Mouse (Mus musculus): Measurements from ENCODE around the gene Ipo8. TPM values are rescaled to one million over a fixed set of nuclear protein-coding genes. Genes with fewer than 3 reads are reported as not detected.

Gene Ipo8
- polyA plus RNA-seq, 1 experiment from 2014 or later, result 34.4 TPM

GRCm38 (mm10) chr6:148795145-148795544, 36.1 kb downstream of the Ipo8 start:
- Histone ChIP-seq H3K4me1 (no peaks in the 10 kb centered on the region), H3K9me3 (no peaks in the 10 kb centered on the region), H3K27me3 (ENCODE audit: poor library complexity, severe bottlenecking) (no peaks in the 10 kb centered on the region), H3K4me3 (no peak overlapping the region), H3K36me3 (replicated peaks) (peaks cover 66% of the 10 kb centered on the region), H3K27ac (no peak overlapping the region)
- 97% methylated on average over 2 of the region's 2 CpGs for WGBS
- DNase-seq (ENCODE audit: extremely low spot score, low spot score), result no peak

DNA sequence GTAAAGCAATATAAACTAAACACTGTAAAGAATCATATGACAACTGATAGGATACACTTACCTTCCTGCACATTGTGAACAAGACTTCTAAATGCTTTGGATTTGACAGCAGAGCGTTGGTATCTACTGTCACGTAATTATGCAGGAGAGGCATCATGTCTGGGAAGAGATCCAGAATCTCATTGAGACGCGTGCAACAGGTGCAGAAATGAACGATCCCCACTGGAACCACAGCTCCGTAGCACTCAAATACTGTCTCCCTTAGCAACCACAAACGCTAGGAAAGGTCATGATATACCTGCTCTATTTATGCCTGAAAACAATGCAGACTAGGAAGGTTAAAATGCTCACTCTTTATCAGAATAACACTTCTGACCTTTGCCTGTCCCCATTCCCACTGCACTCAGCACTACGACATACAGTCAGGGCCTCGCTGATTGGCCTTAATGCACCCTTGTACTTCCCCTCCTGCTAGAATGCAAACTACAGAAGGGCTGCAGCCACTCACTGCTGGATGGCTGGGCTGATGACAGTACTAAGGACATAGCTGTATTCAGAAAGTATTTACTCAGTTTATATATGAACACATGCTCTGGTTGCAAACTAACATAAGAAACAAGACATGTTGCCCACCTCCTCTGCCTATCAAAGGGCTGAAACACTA, 42.1 kb downstream of the Ipo8 start:
- no peak overlapping the region for H3K4me3 ChIP-seq
- peaks cover 75% of the 10 kb centered on the region for H3K36me3 ChIP-seq (replicated peaks)
- 95% methylated on average over 9 of the region's 9 CpGs for WGBS
- H3K4me1 ChIP-seq, result no peaks in the 10 kb centered on the region
- H3K27me3 ChIP-seq (ENCODE audit: poor library complexity, severe bottlenecking), result no peaks in the 10 kb centered on the region
- no peak for DNase-seq (ENCODE audit: extremely low spot score, low spot score)
- no peaks in the 10 kb centered on the region for H3K9me3 ChIP-seq
- no peak overlapping the region for H3K27ac ChIP-seq

DNA sequence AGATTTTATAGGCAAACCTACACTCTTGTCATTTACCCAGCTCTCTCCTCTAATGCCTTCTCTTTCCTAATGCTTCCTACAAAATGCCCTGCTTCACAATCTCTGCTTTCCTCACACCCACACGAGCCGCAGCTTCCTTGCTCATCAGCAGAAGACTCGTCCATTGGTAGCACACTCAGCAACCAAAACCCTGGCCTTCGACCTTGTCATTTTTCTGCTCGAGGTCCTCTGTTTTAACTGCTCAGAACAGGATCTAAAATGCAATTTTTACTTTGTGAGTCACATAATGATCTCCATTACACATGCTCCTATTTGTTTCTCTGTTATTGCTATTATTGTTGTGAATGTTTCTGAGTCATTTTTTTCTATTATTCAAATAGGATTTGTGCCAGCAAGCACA, 45.1 kb downstream of the Ipo8 start:
- DNase-seq (ENCODE audit: extremely low spot score, low spot score), result no peak
- Histone ChIP-seq H3K4me3 (no peak overlapping the region), H3K27ac (no peak overlapping the region), H3K9me3 (no peaks in the 10 kb centered on the region), H3K27me3 (ENCODE audit: poor library complexity, severe bottlenecking) (no peaks in the 10 kb centered on the region), H3K4me1 (no peaks in the 10 kb centered on the region), H3K36me3 (replicated peaks) (peaks cover 87% of the 10 kb centered on the region)
- 89% methylated on average over 5 of the region's 5 CpGs for WGBS

DNA sequence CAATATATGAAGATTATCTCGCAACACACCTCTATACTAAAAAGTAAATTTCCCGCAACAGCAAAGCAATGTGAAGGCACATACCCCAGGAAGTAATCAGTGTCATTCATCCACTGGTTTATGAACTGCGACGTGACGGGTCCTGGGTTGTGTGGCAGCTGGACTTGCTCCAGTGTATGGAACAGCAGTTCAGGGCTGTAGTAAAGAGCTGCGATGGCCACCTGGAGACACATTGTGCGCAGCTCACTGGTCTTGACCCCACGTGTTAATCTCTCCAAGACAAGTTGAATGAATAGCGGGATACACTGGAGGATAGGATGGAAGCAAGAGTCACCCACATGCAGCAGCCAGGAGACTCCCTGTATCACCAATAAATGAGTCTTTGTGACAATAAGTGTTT, 46.8 kb downstream of the Ipo8 start:
- H3K27me3 ChIP-seq (ENCODE audit: poor library complexity, severe bottlenecking), result no peaks in the 10 kb centered on the region
- H3K9me3 ChIP-seq, result no peaks in the 10 kb centered on the region
- H3K27ac ChIP-seq, result no peak overlapping the region
- WGBS, result 92% methylated on average over 9 of the region's 9 CpGs
- H3K4me1 ChIP-seq, result no peaks in the 10 kb centered on the region
- no peak for DNase-seq (ENCODE audit: extremely low spot score, low spot score)
- peaks cover 89% of the 10 kb centered on the region for H3K36me3 ChIP-seq (replicated peaks)
- no peak overlapping the region for H3K4me3 ChIP-seq

DNA sequence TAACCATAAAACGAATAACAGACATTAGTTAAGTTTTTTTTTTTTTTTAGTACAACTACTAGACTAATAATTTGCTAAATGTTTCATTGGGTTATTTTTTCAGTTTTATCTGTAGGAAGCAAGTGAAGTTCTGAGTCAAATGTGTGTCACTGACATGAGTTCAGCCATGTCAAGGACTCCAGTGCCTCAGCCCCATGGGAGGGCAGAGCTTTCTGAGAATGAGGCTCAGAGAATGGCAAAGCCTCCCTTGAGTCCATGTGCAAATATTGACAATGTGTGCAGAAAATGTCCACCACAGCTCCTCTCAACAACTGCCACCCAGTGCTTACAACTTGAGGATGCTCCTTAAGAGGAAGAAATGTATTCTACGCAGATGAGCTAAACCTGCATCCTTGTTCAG, 55.0 kb downstream of the Ipo8 start:
- H3K36me3 ChIP-seq (replicated peaks), result peaks cover 94% of the 10 kb centered on the region
- H3K27me3 ChIP-seq (ENCODE audit: poor library complexity, severe bottlenecking), result no peaks in the 10 kb centered on the region
- no peaks in the 10 kb centered on the region for H3K4me1 ChIP-seq
- no peak for DNase-seq (ENCODE audit: extremely low spot score, low spot score)
- H3K4me3 ChIP-seq, result no peak overlapping the region
- 95% methylated on average over 2 of the region's 2 CpGs for WGBS
- H3K27ac ChIP-seq, result no peak overlapping the region
- no peaks in the 10 kb centered on the region for H3K9me3 ChIP-seq

DNA sequence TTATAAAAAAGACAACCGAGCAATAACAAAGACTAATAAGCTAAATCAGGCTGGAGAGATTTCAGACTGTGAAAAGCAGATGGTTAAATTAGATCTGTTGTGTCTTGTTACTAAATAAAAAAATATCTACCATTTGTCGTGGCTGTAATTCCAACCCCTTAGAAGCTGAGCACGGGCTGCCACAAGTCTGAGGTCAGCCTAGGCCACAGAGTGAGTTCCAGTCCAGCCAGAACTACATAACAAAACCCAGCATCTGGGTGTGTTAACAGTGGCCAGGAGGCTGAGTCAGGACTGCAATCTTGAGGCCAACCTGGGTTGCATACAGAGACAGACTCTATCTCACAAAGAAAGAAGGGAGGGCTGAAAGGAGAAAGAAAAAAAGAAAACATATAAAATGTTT, 59.8 kb downstream of the Ipo8 start:
- 92% methylated on average over 3 of the region's 3 CpGs for WGBS
- no peak for DNase-seq (ENCODE audit: extremely low spot score, low spot score)
- H3K36me3 ChIP-seq (replicated peaks), result peaks cover 57% of the 10 kb centered on the region
- no peak overlapping the region for H3K4me3 ChIP-seq
- no peaks in the 10 kb centered on the region for H3K4me1 ChIP-seq
- H3K27me3 ChIP-seq (ENCODE audit: poor library complexity, severe bottlenecking), result no peaks in the 10 kb centered on the region
- no peaks in the 10 kb centered on the region; the same call in 1 of the 2 replicates for H3K9me3 ChIP-seq
- H3K27ac ChIP-seq, result no peak overlapping the region

DNA sequence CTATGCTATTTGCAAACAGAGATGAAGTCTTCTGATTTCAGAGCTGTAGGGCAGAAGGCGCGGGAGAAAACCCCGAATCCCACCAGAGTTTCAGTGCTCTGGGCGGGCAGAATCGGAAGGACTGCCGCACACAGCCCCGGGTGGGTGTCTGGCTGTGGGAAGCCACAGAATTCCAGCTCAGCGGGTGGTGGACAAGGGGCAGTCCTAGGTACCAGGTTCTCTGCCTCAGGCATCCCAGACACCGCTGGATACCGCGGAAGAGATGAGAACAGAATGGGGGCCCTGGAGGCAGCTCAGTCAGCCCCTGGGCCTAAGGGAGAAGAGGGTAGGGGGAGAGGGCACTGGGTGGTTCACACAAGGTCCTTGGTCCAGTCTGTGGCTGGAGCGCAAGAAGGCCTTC, 62.8 kb downstream of the Ipo8 start:
- Histone ChIP-seq H3K27me3 (ENCODE audit: poor library complexity, severe bottlenecking) (no peaks in the 10 kb centered on the region), H3K27ac (no peak overlapping the region), H3K9me3 (no peaks in the 10 kb centered on the region; the same call in 1 of the 2 replicates), H3K4me3 (no peak overlapping the region), H3K4me1 (no peaks in the 10 kb centered on the region), H3K36me3 (replicated peaks) (peaks cover 27% of the 10 kb centered on the region)
- WGBS, result 86% methylated on average over 12 of the region's 12 CpGs
- DNase-seq (ENCODE audit: extremely low spot score, low spot score), result no peak

DNA sequence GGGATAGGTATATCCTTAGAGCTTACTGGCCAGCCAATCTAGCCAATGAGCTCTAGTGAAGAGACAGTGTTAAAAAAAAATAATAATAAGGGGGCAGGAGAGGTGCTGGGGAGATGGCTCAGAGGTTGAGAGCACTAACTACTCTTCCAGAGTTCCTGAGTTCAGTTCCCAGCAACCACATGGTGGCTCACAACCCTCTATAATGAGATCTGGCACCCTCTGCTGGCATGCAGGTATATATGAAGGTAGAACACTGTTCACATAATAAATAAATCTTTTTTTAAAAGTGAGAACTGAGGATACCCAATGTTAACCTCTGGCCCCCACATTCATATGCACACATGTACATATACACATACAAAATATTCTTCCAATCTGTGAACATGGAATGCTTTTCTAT, 64.0 kb downstream of the Ipo8 start:
- H3K4me1 ChIP-seq, result no peaks in the 10 kb centered on the region
- H3K9me3 ChIP-seq, result no peaks in the 10 kb centered on the region; the same call in 1 of the 2 replicates
- no peaks in the 10 kb centered on the region for H3K27me3 ChIP-seq (ENCODE audit: poor library complexity, severe bottlenecking)
- no peak overlapping the region for H3K27ac ChIP-seq
- no peak overlapping the region for H3K4me3 ChIP-seq
- H3K36me3 ChIP-seq (replicated peaks), result peaks cover 16% of the 10 kb centered on the region
- DNase-seq (ENCODE audit: extremely low spot score, low spot score), result no peak

DNA sequence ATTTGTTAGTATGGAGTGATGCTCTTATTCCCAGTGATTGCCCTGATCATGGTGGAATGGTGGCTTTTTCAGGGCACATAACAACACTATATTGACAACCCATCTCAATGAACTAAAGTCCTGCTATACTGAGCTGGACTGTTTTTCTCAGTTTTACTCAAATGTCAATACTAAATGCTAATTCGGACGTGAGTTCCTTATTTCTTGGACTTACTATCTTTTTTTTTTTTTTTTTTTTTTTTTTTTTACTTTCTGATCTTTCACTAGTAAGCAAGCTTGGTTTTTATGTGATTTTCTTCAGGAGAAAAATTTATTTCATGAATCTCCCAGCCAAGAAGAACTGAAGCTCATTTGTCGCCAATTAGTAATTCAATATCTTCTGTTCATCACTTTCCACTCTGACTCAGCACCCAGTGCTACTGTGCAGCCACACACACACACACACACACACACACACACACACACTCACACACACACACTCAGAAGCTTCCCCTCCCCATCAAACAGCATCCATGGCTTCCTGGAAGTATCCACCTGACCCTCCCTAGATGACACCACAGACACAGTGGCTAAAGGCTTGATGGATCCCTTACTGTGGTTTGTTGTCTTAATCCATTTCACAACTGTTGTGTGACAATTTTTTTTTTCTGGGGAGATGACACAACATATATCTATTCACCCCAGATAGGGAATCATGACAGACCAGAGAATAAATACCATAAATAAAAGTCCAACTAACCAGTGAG, 69.1 kb downstream of the Ipo8 start:
- no peak for DNase-seq (ENCODE audit: extremely low spot score, low spot score)
- Histone ChIP-seq H3K9me3 (no peaks in the 10 kb centered on the region; the same call in 1 of the 2 replicates), H3K27ac (no peak overlapping the region), H3K4me1 (no peaks in the 10 kb centered on the region), H3K4me3 (no peak overlapping the region), H3K36me3 (replicated peaks) (no peaks in the 10 kb centered on the region), H3K27me3 (ENCODE audit: poor library complexity, severe bottlenecking) (no peaks in the 10 kb centered on the region)
- WGBS, result 88% methylated on average over 3 of the region's 3 CpGs

DNA sequence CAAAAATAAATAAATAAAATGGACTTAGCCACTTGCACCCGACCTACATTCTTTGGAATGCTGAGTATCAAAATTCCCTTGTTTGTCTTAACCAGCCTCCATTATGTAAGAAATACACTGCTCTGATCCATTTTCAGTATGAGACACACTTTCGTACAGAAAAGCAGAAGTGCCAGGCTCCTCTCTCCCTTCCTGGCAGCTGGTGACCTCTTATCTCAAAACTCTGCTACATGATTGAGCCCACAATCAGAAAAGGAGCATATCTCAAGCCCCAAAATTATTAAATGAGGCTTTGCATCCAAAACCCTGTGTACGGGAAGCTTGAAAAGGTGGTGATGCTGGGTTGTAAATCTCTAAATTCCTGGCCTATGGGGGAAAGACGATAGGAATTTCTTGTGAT, 69.8 kb downstream of the Ipo8 start:
- WGBS, result 89% methylated on average over 4 of the region's 4 CpGs
- no peak for DNase-seq (ENCODE audit: extremely low spot score, low spot score)

DNA sequence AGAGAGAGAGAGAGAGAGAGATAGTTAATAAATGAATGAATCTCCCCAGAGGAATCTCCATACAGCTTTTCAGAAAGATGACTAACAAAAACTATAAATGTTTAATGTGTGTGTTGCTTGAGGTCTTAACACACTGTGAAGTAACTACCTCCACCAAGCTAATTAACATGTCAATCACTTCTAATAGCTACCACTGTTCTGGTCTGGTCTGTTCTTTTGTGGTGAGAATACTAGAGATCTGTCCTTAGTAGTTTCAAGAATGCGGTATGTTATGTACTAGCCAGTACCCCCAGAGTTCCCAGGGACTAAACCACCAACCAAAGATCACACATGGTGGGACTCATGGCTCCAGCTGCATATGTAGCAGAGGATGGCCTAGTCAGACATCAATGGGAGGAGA, 74.7 kb downstream of the Ipo8 start:
- Histone ChIP-seq H3K27me3 (ENCODE audit: poor library complexity, severe bottlenecking) (no peaks in the 10 kb centered on the region), H3K4me1 (no peaks in the 10 kb centered on the region), H3K36me3 (replicated peaks) (no peaks in the 10 kb centered on the region), H3K4me3 (no peak overlapping the region), H3K9me3 (no peaks in the 10 kb centered on the region), H3K27ac (no peak overlapping the region)
- WGBS, result 88% methylated on average over 1 of the region's 1 CpGs
- no peak for DNase-seq (ENCODE audit: extremely low spot score, low spot score)

More for the DNA sequence above, 69.8 kb downstream of the Ipo8 start:
- Histone ChIP-seq H3K27me3 (ENCODE audit: poor library complexity, severe bottlenecking) (no peaks in the 10 kb centered on the region), H3K4me3 (no peak overlapping the region), H3K36me3 (replicated peaks) (no peaks in the 10 kb centered on the region), H3K4me1 (no peaks in the 10 kb centered on the region), H3K27ac (no peak overlapping the region), H3K9me3 (no peaks in the 10 kb centered on the region)

GRCm38 (mm10) chr6:148751400-148751799, 79.9 kb downstream of the Ipo8 start:
- Histone ChIP-seq H3K4me1 (no peaks in the 10 kb centered on the region), H3K27me3 (ENCODE audit: poor library complexity, severe bottlenecking) (no peaks in the 10 kb centered on the region), H3K36me3 (replicated peaks) (no peaks in the 10 kb centered on the region), H3K27ac (no peak overlapping the region), H3K9me3 (no peaks in the 10 kb centered on the region), H3K4me3 (no peak overlapping the region)
- DNase-seq (ENCODE audit: extremely low spot score, low spot score), result no peak
- WGBS, result 82% methylated on average over 2 of the region's 2 CpGs

DNA sequence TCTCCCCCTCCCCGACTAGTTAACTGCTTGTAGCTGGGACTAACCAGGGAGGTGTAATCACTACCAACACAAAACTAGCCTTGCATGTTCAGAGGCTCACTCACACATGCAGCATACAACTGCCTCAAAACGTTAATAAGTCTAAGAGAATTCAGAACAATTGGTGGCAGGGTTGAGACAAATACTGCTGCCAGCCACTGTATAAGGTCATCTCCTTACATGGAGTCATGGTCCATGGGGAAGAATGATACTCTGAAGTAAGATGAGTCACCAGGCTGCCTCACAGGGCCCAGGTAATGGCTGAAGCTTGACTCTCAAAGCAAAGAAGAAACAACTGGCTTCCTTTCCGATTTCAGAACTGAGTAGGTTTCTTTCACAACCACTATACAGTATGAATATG, 81.1 kb downstream of the Ipo8 start:
- 86% methylated on average over 3 of the region's 3 CpGs for WGBS
- DNase-seq (ENCODE audit: extremely low spot score, low spot score), result no peak
- H3K4me1 ChIP-seq, result no peaks in the 10 kb centered on the region
- H3K27ac ChIP-seq, result no peak overlapping the region
- H3K36me3 ChIP-seq (replicated peaks), result no peaks in the 10 kb centered on the region
- no peaks in the 10 kb centered on the region for H3K27me3 ChIP-seq (ENCODE audit: poor library complexity, severe bottlenecking)
- no peak overlapping the region for H3K4me3 ChIP-seq
- H3K9me3 ChIP-seq, result no peaks in the 10 kb centered on the region
